Mouse (Mus musculus): ENCODE measurements around the gene Epb42.

DNA sequence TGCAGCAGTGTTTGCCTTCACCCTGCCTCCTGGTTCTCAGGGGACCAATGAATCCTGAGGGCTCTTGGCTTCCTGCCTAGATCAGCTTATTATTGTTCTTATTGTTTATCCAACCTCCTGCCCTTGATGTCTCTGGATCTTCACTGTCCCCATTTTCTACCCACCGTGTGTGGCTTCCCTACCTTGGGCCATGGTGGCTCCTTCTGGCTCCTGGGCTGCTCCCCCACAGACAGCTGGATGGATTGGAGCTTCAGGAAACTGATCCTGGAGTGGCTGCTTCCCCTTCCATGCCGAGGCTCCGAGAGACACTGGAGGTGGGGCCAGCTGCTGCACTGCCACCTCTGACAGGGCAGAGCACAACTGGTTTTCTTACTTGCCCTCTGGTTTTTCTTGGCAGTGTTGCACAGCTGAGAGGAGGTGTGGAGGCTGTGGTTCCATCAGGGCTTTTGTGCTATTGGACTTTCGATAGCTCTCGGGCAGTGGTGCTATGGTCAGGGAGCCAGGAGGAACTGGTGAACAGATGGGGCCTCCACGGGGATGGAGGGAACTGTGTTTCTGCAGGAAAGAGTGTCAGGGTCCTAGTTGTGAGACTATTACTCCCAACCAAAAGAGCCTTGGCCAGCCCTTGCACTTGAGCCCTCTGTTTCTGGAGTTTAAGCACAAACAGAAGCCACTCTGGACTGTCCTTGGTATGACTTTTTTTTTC, 48.8 kb upstream of the Epb42 start, which contains the start of gene Tgm5:
- TF ChIP-seq CTCF (IDR thresholded peaks at IDR 0.05; ENCODE audit: low read depth, low read length), result no peak
- TF ChIP-seq TAL1 (conservative IDR thresholded peaks at IDR 0.05; ENCODE audit: low read depth, low read length), result no peak
- TF ChIP-seq GATA1 (IDR thresholded peaks at IDR 0.05; ENCODE audit: borderline replicate concordance, low read length), result no peak
- TF ChIP-seq POLR2AphosphoS5 (IDR thresholded peaks at IDR 0.05; ENCODE audit: insufficient replicate concordance, low read depth, low read length), result no peak
- TF ChIP-seq GATA2 (IDR thresholded peaks at IDR 0.05; ENCODE audit: borderline replicate concordance, low read depth, low read length), result no peak
